Mouse (Mus musculus) large intestine, adult 2 months (tissue): ENCODE data around the gene Eef1akmt2. TPM values are rescaled to one million over a fixed set of nuclear protein-coding genes. Genes with fewer than 3 reads are reported as not detected.
A peak's percentile ranks its signal among the peaks of the same experiment; 100 is the strongest.

ENCODE experiments used
- DNase-seq: peaks from one replicate; pipeline ENCODE4 v3.0.0-alpha.2; 2012; ENCODE audit warnings: low read depth, low spot score
- WGBS: fragments of 180-500 bp; shearing (Covaris S2); methylation state at CpG from one replicate; pipeline ENCODE4 v1.1.7; 2018; 5-methylcytosine and 5-hydroxymethylcytosine counted together
- polyA plus RNA-seq: library from polyadenylated mRNA; depleted of rRNA; stranded (reverse); fragments of >200 nt; gene quantifications from 2 replicates; pipeline ENCODE4 v1.2.3, GENCODE M21; 2012

Gene Eef1akmt2
- polyA plus RNA-seq, 1 experiment, result 4.8 TPM

GRCm38 (mm10) chr7:132875391-132876086, 23.1 kb upstream of the Eef1akmt2 start:
- no peak for DNase-seq
- 89% methylated on average over 2 of the region's 2 CpGs for WGBS

- 92% methylated on average over 2 of the region's 2 CpGs for WGBS
- no peak for DNase-seq
Measured at GRCm38 (mm10) chr7:132873043-132873442, 20.6 kb upstream of the Eef1akmt2 start.

- WGBS, result 89% methylated on average over 9 of the region's 9 CpGs
- no peak for DNase-seq
Measured at GRCm38 (mm10) chr7:132866316-132866715, 13.8 kb upstream of the Eef1akmt2 start.

GRCm38 (mm10) chr7:132859042-132859958, 6.8 kb upstream of the Eef1akmt2 start, which contains the start of gene Abraxas2:
TSS of gene Abraxas2 (plus strand) at chr7:132859225.
- peak; percentile 91 for DNase-seq
- WGBS, result under 1% methylated on average over 53 of the region's 53 CpGs

GRCm38 (mm10) chr7:132858043-132858608, 5.7 kb upstream of the Eef1akmt2 start:
- WGBS, result 69% methylated on average over 5 of the region's 5 CpGs
- no peak for DNase-seq

- WGBS, result 84% methylated on average over 1 of the region's 1 CpGs
- no peak for DNase-seq
Measured at GRCm38 (mm10) chr7:132856083-132856482, 3.6 kb upstream of the Eef1akmt2 start.

GRCm38 (mm10) chr7:132853946-132854345, 1.5 kb upstream of the Eef1akmt2 start:
- DNase-seq, result no peak
- 72% methylated on average over 4 of the region's 4 CpGs for WGBS

- DNase-seq, result no peak
Measured at GRCm38 (mm10) chr7:132853361-132853760, 888 bp upstream of the Eef1akmt2 start.

GRCm38 (mm10) chr7:132843152-132843551, 9.3 kb downstream of the Eef1akmt2 start:
- no peak for DNase-seq
- WGBS, result 93% methylated on average over 3 of the region's 3 CpGs

More at GRCm38 (mm10) chr7:132853361-132853760, 888 bp upstream of the Eef1akmt2 start:
- 82% methylated on average over 6 of the region's 6 CpGs for WGBS

GRCm38 (mm10) chr7:132842455-132842854, 10.0 kb downstream of the Eef1akmt2 start:
- no peak for DNase-seq
- WGBS, result 94% methylated on average over 1 of the region's 1 CpGs

- 89% methylated on average over 5 of the region's 5 CpGs for WGBS
- no peak for DNase-seq
Measured at GRCm38 (mm10) chr7:132841287-132841686, 11.2 kb downstream of the Eef1akmt2 start.

- 25% methylated on average over 4 of the region's 4 CpGs for WGBS
- DNase-seq, result no peak
Measured at GRCm38 (mm10) chr7:132830955-132831354, 21.5 kb downstream of the Eef1akmt2 start.

GRCm38 (mm10) chr7:132824346-132825022, 28.0 kb downstream of the Eef1akmt2 start:
- no peak for DNase-seq
- WGBS, result 22% methylated on average over 1 of the region's 1 CpGs

- no peak for DNase-seq
Measured at GRCm38 (mm10) chr7:132823832-132824231, 28.6 kb downstream of the Eef1akmt2 start.

GRCm38 (mm10) chr7:132820692-132821091, 31.8 kb downstream of the Eef1akmt2 start:
- no peak for DNase-seq
- 78% methylated on average over 3 of the region's 3 CpGs for WGBS

GRCm38 (mm10) chr7:132817056-132817455, 35.4 kb downstream of the Eef1akmt2 start:
- 99% methylated on average over 6 of the region's 6 CpGs for WGBS
- DNase-seq, result no peak

GRCm38 (mm10) chr7:132816528-132816927, 35.9 kb downstream of the Eef1akmt2 start:
- no peak for DNase-seq
- WGBS, result 89% methylated on average over 2 of the region's 2 CpGs

- 88% methylated on average over 5 of the region's 5 CpGs for WGBS
Measured at GRCm38 (mm10) chr7:132815081-132815480, 37.4 kb downstream of the Eef1akmt2 start.

GRCm38 (mm10) chr7:132814089-132814450, 38.4 kb downstream of the Eef1akmt2 start:
- 2% methylated on average over 7 of the region's 7 CpGs for WGBS
- no peak for DNase-seq

More at GRCm38 (mm10) chr7:132815081-132815480, 37.4 kb downstream of the Eef1akmt2 start:
- DNase-seq, result no peak
